Mouse (Mus musculus) E14TG2a.4 (cell line): ENCODE results near the gene Rasl2-9.

Experiments
- CTCF ChIP-seq: conservative IDR thresholded peaks from 2 replicates; pipeline ENCODE4 v1.5.1; 2014; ENCODE audit warnings: low read length
- NANOG ChIP-seq: IDR thresholded peaks from 2 replicates; pipeline ENCODE4 v1.6.1; 2014; ENCODE audit warnings: borderline replicate concordance, low read length, mixed read lengths

GRCm38 (mm10) chr7:5092381-5092780 is 33.4 kb downstream of the Rasl2-9 start:
- no peak for TF ChIP-seq CTCF
- TF ChIP-seq NANOG: no peak
